Mouse (Mus musculus) intestine, embryonic 16.5 days (tissue): Measurements from ENCODE around the gene Arhgef25. TPM values are rescaled to one million over a fixed set of nuclear protein-coding genes. Genes with fewer than 3 reads are reported as not detected.
A peak's percentile ranks its signal among the peaks of the same experiment; 100 is the strongest.

ENCODE experiments used
- ATAC-seq: fragments of 200-750 bp; cut with Nextera tagmentation; 2 replicates; pipeline ENCODE4 v1.8.0; 2017; ENCODE audit warnings: moderate TSS enrichment, moderate library complexity
- H3K27ac ChIP-seq: fragments of 300-500 bp; sonication (generic); 2 replicates; pipeline ENCODE4 v1.5.1; 2014; ENCODE audit warnings: mild to moderate bottlenecking, low read length
- H3K27me3 ChIP-seq: fragments of 300-500 bp; sonication (generic); replicated peaks from 2 replicates; pipeline ENCODE4 v1.6.1; 2014; ENCODE audit warnings: low read length, control low read depth, mixed read lengths; ENCODE audit not compliant: control insufficient read depth, insufficient read depth
- H3K36me3 ChIP-seq: fragments of 300-500 bp; sonication (generic); 2 replicates; pipeline ENCODE4 v1.6.1; 2014; ENCODE audit warnings: low read length, control low read depth; ENCODE audit not compliant: control insufficient read depth, insufficient read depth
- H3K4me1 ChIP-seq: fragments of 300-500 bp; sonication (generic); 2 replicates; pipeline ENCODE4 v1.6.1; 2014; ENCODE audit warnings: low read length, control low read depth, mixed read lengths; ENCODE audit not compliant: control insufficient read depth, insufficient read depth
- H3K4me2 ChIP-seq: fragments of 300-500 bp; sonication (generic); 2 replicates; pipeline ENCODE4 v1.6.1; 2014; ENCODE audit warnings: low read depth, low read length, control low read depth
- H3K4me3 ChIP-seq: fragments of 300-500 bp; sonication (generic); 2 replicates; pipeline ENCODE4 v1.5.1; 2014; ENCODE audit warnings: mild to moderate bottlenecking, low read length
- H3K9ac ChIP-seq: fragments of 300-500 bp; sonication (generic); 2 replicates; pipeline ENCODE4 v1.6.1; 2014; ENCODE audit warnings: low read depth, low read length
- H3K9me3 ChIP-seq: fragments of 300-500 bp; sonication (generic); 2 replicates; pipeline ENCODE4 v1.6.1; 2016; ENCODE audit warnings: low read length, control low read depth; ENCODE audit not compliant: control insufficient read depth
- WGBS: fragments of 180-500 bp; shearing (Covaris S2); extraction: QIAGEN DNeasy Blood & Tissue Kit; methylation state at CpG from one replicate; pipeline ENCODE4 v1.1.7; 2014; 5-methylcytosine and 5-hydroxymethylcytosine counted together
- polyA plus RNA-seq: library from polyadenylated mRNA; unstranded; fragments of >200 nt; fragmentation: Nextera tagmentation; extraction: Ambion mirVana; gene quantifications from 2 replicates; pipeline ENCODE4 v1.2.1, GENCODE M21; 2015

Gene Arhgef25
- polyA plus RNA-seq, 1 experiment from 2014 or later = 46.3 TPM

DNA sequence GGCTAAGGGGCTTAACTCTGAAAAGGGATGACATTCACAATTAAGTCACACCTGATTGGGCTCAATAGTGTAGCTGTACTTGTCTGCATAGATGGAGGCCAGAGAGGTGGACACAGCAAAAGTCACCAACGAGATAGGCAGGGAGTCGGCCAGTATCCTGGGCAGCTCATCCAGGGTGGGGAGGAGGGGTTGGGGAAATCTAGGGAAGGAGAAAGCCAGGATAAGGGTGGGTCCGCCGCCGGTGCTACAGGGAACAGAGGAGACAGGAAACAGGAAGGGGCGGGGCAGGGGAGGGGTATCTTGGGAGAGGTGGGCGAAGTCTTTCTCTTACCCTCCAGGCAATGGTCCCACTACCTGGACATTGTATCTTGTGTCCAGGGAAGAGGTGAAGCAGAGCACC, 13.1 kb downstream of the Arhgef25 start:
- H3K4me2 ChIP-seq = no peak overlapping the region
- peaks cover 17% of the 10 kb centered on the region for H3K4me1 ChIP-seq
- WGBS = 9% methylated on average over 7 of the region's 7 CpGs
- H3K9me3 ChIP-seq = no peaks in the 10 kb centered on the region
- no peak overlapping the region for H3K9ac ChIP-seq
- H3K4me3 ChIP-seq = no peak overlapping the region
- H3K27ac ChIP-seq = no peak overlapping the region
- no peaks in the 10 kb centered on the region for H3K36me3 ChIP-seq
- peaks cover 43% of the 10 kb centered on the region for H3K27me3 ChIP-seq
- no peak for ATAC-seq

DNA sequence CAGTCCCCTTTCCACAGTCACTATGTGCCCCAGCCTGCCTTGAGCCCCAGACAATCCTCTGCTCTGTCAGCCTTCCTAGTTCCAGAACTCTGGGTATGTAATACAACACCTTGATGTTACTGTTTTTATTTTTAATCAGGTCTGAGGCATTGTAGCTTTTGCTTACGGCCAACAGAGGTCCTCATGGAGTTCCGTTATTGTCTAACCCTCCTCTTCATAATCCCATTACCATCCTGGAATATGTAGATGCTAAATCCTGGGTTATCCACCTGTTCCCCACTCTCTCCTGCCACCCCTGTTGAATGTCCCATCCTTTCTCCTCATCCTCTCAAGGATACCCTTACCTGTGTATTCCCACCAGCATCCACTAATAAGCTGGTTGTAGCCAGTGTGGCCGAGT, 13.7 kb downstream of the Arhgef25 start:
- H3K4me2 ChIP-seq = no peak overlapping the region
- WGBS = 47% methylated on average over 3 of the region's 3 CpGs

DNA sequence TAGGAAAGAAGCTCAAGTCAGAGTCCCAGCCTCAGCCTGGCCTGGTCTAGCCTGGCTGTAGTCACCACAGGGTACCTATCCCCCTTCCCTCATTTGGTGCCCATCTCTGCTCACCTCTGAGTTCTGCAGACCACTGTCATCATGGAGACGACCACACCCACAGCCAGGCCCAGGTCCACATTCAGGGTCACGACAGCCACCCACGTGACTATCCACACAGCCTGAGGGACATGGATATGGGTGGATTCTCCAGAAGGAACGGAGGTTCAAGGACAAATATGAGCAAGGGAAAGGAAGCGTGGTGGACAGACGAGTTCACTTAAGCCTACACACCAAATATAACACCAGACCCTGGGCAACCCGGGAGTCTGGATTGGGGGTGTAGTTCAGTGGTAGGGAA, 15.7 kb downstream of the Arhgef25 start:
- no peak overlapping the region for H3K9ac ChIP-seq
- WGBS = 77% methylated on average over 7 of the region's 7 CpGs
- H3K27ac ChIP-seq = no peak overlapping the region
- ATAC-seq = no peak
- H3K4me3 ChIP-seq = no peak overlapping the region
- peaks cover 26% of the 10 kb centered on the region for H3K4me1 ChIP-seq
- H3K27me3 ChIP-seq = peaks cover 27% of the 10 kb centered on the region
- no peaks in the 10 kb centered on the region for H3K9me3 ChIP-seq
- no peak overlapping the region for H3K4me2 ChIP-seq
- no peaks in the 10 kb centered on the region for H3K36me3 ChIP-seq

More for the DNA sequence above, 13.7 kb downstream of the Arhgef25 start:
- Histone ChIP-seq H3K9ac (no peak overlapping the region), H3K36me3 (no peaks in the 10 kb centered on the region), H3K27ac (no peak overlapping the region), H3K4me3 (no peak overlapping the region), H3K9me3 (no peaks in the 10 kb centered on the region), H3K27me3 (peaks cover 40% of the 10 kb centered on the region), H3K4me1 (peaks cover 17% of the 10 kb centered on the region)
- no peak for ATAC-seq

DNA sequence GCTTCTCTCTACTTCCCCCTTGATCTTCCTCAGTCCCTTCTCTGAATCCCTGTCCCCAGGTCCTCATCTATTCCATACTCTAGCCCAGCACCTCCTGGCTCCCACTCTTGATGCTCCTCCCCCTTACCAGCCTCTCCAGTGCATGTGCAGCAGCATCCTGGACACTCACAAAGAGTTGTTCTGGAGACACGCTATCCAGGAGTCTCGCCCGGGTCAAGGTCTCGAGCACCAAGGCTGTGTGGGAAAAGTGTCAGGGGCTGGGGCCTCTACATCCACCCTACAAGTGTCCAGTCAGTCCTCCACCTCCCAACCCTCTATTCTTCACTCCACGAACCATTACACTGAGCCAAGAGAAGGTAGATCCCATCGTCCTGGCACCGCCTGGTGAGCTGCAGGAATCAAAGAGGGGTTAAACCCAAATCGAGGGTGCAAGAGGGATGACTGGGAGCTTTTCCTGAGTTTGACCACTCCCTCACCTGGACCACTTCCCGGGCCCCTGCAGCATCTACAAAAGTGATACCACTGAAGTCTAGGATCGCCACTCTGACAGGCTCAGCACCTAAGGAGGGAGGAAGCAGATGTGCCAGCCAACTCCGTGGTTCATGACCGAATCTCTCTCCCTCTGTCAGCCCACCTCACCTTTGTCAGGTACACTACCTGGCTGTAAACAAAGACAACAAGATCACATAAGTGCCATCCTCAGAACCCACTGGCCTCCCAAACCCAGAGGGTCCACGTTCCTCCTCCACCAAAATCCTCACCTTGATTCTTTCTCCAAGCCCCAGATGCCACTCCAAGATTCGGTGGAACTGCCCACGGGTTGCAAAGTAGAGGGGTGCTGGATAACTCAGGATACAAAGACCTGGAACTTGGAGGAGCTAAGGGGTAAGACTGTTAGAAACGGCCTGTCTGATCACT, 16.5 kb downstream of the Arhgef25 start:
- H3K9me3 ChIP-seq = no peaks in the 10 kb centered on the region
- no peaks in the 10 kb centered on the region for H3K36me3 ChIP-seq
- 81% methylated on average over 16 of the region's 16 CpGs for WGBS
- peaks cover 25% of the 10 kb centered on the region for H3K4me1 ChIP-seq
- ATAC-seq = no peak
- H3K9ac ChIP-seq = no peak overlapping the region
- peaks cover 20% of the 10 kb centered on the region for H3K27me3 ChIP-seq
- no peak overlapping the region for H3K4me3 ChIP-seq
- H3K4me2 ChIP-seq = no peak overlapping the region
- no peak overlapping the region for H3K27ac ChIP-seq

DNA sequence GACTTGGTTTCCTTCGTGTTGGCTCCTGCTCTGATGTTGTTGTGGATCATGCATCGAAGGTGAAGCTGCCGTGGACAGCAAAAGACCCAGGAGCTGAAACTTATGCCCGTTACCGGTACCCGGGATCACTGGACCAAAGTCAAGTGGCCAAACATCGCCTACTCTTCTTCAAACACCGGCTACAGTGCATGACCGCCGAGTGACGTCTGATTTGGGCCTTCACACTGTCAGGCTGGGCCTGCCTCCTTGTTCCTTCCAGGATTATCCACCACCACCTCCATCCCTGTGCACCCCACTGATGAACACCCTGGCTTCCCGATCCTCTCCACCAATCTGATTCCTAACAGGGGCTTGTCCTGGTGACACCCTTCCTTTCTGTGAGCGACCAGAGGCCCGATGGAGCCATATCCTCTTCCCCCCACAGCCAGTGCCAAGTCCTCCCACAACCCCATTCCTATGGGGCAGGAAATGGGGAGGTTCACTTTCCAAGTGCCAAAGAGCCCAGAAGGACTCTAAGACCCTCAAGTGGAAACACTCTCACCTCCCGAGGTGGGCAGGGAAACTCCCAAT, 18.2 kb downstream of the Arhgef25 start:
- Histone ChIP-seq H3K4me2 (no peak overlapping the region), H3K36me3 (no peaks in the 10 kb centered on the region; the same call in 1 of the 2 replicates), H3K27ac (no peak overlapping the region), H3K9ac (no peak overlapping the region), H3K27me3 (peaks cover 8% of the 10 kb centered on the region; the same call in 1 of the 2 replicates), H3K4me1 (peaks cover 18% of the 10 kb centered on the region), H3K9me3 (no peaks in the 10 kb centered on the region), H3K4me3 (no peak overlapping the region)
- no peak for ATAC-seq
- 88% methylated on average over 15 of the region's 15 CpGs for WGBS

DNA sequence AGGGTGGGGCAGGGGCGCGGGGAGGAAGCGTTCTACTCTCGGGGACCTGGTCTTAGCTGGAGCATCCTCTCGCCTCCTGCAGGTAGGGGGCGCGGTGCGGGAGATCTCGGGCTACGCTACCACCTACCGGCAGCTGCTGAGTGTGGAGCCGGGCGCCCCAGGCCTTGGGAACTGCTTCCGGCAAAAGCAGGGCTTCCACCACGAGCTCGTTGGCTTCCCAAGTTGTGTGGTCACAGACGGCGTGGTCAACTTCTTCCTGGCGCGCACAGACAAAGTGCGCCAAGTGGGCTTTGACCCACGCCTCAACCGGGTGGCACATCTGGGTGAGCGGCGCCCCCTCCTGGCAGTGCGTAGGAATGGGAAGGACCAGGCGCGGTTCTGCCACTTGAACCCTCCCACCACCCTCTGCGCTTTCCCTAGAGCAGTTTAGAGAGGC, 19.0 kb downstream of the Arhgef25 start:
- ATAC-seq = peak; percentile 66
- Histone ChIP-seq H3K4me1 (peaks cover 18% of the 10 kb centered on the region), H3K9ac (peak overlapping the region; percentile 41), H3K4me3 (peak overlapping the region; percentile 41), H3K27ac (no peak overlapping the region), H3K27me3 (peaks cover 6% of the 10 kb centered on the region; the same call in 1 of the 2 replicates), H3K4me2 (peak overlapping the region; percentile 67), H3K36me3 (no peaks in the 10 kb centered on the region; the same call in 1 of the 2 replicates), H3K9me3 (no peaks in the 10 kb centered on the region)
- WGBS = 2% methylated on average over 29 of the region's 29 CpGs

DNA sequence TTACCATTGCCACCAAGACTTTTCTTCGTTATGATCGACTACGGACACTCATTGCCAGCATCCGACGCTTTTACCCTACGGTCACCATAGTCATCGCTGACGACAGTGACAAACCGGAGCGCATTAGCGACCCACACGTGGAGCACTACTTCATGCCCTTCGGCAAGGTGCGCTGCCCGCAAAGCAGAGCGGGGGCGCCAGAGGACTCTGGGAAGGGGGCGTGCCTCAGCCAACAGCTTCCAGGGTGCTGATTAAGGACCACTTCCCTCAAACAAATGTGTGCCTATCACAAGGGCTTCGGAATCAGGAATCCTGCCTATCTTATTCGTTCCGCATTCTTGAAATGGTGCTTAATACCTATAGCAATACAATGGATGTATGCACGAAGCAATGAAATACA, 19.9 kb downstream of the Arhgef25 start:
- peaks cover 6% of the 10 kb centered on the region; the same call in 1 of the 2 replicates for H3K27me3 ChIP-seq
- ATAC-seq = no peak
- H3K36me3 ChIP-seq = no peaks in the 10 kb centered on the region; the same call in 1 of the 2 replicates
- no peaks in the 10 kb centered on the region for H3K9me3 ChIP-seq
- H3K9ac ChIP-seq = no peak overlapping the region
- H3K27ac ChIP-seq = no peak overlapping the region
- H3K4me2 ChIP-seq = peak overlapping the region; percentile 67
- peaks cover 18% of the 10 kb centered on the region for H3K4me1 ChIP-seq
- 14% methylated on average over 22 of the region's 22 CpGs for WGBS
- peak overlapping the region; percentile 41 for H3K4me3 ChIP-seq

DNA sequence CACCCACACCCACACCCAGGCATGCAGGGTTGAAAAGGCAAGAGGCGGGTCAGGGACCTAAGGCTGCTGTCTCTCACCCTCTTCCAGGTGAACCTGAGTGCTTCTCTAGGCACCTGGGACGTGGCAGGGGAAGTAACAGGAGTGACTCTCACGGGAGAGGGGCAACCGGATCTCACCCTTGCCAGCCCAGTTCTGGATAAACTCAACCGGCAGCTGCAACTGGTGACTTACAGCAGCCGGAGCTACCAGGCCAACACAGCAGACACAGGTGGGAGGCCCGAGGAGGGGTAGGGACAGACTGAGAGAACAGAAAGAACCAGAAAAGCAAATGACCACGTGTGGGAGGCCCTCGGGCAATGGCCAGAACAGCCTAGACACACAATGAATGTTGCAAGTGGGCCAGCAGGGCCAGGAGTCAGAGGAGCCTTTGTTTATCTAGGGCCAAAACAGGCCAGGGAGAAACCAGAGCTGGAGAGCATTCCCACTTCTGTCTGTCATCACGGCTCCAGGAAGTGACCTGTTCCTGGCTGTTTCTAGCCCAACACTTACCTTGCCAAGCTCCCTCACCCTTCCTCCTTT, 22.2 kb downstream of the Arhgef25 start:
- no peaks in the 10 kb centered on the region for H3K9me3 ChIP-seq
- peaks cover 6% of the 10 kb centered on the region; the same call in 1 of the 2 replicates for H3K27me3 ChIP-seq
- 18% methylated on average over 10 of the region's 10 CpGs for WGBS
- H3K4me2 ChIP-seq = peak overlapping the region; percentile 98
- H3K9ac ChIP-seq = peak overlapping the region; percentile 79
- H3K4me3 ChIP-seq = peak overlapping the region; percentile 75
- no peaks in the 10 kb centered on the region; the same call in 1 of the 2 replicates for H3K36me3 ChIP-seq
- peak overlapping the region; percentile 82 for H3K27ac ChIP-seq
- peaks cover 22% of the 10 kb centered on the region for H3K4me1 ChIP-seq
- no peak for ATAC-seq
